Mouse (Mus musculus) kidney, adult 8-10 months (tissue): ENCODE results near the gene Insig1.

Experiments
- DNase-seq, 2 experiments: peaks; one replicate each; pipeline ENCODE4 v3.0.0; 2022

Gene Insig1

DNA sequence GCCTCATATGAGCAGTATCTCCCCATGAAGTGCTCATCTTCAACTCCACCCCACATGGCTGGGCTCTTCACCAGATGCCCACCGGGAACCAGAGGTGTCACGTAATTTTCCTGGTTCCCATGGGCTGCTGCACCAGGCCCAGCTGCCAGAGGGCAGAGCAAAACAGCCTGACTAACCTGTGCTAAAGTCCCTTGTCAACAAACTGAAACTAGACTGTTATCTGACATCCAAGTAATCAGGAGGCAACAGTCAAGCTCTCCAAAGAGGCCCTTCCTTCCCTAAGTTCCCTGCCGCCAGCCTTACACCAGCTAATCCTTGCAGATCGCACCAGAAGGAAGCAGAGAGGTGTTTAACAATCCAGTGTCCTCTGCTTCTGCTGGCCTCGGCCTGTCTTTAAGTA, 4.9 kb upstream of the Insig1 start:
- DNase-seq, result no peak

DNA sequence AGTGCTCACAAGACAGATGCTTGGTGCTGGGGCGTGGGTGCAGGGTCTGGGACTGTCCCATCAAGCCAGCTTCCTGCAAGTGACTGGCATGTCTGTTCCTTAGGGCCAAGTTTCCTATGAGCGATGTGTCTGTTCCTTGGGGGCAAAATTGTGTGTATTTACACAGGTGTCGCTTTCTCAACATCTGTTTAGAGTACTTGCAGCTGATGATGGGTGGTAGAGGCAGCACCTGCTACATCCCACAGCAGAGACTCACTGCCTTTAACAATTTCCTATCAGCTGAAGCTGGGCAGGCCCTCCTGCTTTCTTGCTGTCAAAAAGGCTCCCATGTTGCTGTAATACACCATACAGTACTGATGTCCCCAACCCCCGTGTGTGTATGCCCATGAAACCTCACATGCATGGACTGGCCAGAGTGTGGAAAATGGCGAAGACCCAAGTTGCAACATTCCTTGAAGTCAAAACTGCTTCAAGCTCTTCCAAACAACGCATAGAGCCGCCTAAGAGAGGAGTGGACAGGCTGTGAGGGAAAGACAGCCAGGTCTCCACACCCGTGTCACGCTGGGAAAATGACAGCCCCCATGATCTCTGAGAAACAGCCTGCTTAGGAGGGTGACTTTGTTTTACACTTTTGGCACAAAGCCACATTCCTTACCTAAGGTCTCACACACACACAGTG, 875 bp upstream of the Insig1 start:
- no peak for DNase-seq

DNA sequence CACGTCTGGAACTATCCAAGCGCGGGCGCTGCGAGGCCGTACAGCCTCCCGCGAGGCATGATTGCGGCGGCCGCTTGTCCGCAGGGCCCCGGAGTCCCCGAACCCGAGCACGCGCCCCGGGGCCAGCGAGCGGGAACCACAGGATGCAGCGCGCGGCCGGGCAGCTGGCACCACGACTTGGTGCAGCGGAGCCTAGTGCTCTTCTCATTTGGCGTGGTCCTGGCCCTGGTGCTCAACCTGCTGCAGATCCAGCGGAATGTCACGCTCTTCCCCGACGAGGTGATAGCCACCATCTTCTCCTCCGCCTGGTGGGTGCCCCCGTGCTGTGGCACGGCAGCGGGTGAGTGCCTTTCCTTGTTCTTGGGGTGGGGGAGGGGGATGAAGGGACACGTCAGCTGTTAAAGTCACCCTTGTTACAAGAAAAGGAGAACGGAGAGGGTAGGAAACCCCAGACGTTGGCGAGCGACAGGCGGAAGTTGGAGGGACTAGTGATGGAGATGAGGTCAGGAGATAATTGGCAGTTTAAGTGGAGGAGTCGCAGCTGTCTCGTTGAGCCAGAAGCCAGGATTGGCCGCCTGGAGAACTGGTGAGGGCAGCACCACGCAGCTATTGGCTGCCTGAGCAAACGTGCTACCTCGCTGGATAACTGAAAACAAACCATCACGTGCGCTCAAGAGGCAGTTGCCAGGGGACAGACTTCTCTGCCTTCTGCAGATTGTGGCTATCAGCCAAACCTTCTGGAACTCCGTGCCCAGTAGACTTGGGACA, 477 bp downstream of the Insig1 start:
- DNase-seq, result peak; percentile 91 to 94

DNA sequence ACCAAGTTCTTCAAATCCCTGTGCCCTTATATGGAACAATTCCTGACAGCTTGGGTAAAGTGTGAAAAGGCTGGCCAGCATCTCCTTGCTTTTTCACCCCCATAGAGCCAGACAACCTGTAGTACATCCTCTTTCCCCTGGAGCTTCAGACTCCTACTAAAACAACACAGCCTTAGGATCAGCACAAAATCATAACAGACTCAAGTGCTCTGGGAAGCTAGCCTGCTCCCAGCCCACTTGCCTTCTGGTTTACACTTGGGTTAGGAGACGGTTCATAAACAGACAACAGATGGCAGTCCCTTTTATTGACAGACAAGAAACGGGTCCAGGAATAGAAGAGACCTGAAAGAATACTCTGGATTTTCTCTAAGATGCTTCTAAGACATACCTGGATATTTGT, 8.3 kb downstream of the Insig1 start:
- DNase-seq, result no peak

DNA sequence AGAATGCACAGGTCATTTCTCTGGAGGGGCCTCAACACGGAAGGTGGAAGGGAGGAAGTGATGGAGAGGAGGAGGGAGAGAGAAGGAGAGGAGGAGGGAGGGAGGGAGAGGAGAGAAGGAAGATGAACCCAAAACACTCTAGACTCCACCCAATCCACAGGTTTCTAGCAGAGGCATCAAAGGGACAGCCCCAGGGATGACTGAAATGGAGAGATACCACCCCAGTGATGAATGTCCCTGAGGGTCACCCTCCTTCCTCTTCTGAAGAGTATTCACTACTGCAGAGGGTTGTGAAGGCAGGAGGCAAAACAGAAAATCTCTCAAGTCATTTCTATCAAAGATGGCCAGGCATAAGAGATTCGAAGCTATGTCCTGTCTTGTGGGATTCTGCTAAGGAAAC, 10.0 kb downstream of the Insig1 start:
- DNase-seq, result no peak

DNA sequence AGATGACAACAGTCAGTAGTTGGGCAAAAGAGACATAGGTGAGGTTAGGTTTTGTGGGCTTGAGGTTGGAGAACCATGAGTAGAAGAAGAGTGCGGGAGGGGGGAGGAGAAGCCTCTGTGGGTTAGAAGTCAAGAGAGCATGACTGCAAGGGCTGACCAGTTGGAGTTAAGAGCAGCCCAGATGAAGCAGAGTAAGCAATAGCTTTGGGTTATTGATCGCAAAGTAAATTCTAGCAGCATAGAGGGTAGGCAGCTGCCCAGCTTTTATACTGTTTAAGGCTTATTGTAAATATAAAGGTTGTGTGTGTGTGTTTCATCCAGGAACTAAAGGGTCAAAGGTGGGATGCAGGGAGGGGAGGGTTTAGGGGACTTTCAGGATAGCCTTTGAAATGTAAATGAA, 10.7 kb downstream of the Insig1 start:
- no peak for DNase-seq

DNA sequence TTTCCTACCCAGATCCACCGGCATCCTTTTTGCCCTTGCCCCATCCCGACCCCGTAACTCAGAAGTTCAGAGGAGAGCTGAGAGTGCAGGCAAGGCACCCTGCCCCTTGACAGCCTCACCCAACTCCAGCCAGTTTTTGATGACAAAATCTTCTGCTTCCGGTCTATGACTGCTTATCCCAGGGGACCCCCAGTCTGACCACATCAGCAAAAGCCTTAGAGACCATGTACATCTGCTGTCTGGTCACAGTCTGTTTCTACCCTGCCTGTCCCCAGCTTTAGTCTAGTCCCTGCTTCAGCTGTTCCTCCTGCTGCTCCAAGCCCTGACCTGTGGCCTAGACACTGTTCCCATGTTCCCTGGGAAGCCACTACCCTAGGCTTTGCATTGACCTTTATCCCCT, 11.1 kb downstream of the Insig1 start:
- no peak for DNase-seq

DNA sequence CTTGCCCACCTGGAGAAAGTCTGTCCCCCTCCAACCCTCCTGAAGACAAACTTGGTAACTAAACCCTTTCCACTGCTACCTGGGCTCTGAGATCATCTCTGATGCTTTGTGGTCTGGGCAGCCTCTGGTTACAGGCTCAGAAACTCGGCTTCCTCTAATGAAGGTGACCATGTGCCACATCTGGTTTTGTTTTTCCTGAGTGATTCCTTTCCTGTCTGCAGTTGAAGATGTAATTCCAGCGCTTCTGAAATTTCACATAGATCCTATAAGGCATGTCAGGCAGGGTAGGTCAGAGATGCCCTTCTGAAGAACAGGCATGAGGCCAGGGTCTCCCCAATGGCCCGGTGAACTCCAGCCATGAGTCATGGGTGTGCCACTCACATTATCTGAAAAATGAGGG, 11.6 kb downstream of the Insig1 start:
- no peak for DNase-seq

DNA sequence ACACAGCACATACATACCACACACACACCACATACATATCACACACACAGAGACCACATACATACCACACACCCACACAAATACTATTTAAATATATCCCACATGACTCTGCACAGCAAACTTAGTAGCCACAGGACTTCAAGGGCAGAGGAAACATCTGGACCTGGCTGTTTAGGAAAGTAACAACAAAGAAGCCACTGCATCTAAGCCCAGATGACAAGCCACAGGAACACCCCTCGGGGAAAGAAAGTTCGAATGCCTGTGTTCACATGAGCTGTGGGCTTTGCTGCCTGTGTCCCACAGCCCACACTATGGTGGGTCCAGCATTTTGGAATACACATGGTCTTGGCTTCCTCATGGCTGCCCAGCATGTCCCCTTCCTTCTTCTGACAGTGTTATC, 13.6 kb downstream of the Insig1 start:
- DNase-seq, result no peak

DNA sequence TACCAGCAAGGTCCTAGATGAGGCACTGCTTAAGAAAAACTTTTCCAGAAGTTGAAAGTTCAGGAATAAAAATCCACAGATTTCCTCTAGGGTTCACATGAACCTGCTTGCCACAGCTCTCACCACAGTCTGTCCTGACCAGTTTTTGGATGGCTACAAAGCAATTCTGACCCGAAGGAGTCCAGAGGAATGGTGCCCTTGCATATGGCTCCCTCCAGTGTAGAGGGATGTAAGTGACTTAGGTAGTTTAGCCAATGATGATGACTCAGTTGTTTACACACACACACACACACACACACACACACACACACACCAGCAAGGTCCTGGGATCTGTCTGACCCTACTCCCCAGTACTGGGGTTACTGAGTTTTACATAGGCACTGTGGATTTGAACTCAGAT, 19.4 kb downstream of the Insig1 start:
- no peak for DNase-seq

DNA sequence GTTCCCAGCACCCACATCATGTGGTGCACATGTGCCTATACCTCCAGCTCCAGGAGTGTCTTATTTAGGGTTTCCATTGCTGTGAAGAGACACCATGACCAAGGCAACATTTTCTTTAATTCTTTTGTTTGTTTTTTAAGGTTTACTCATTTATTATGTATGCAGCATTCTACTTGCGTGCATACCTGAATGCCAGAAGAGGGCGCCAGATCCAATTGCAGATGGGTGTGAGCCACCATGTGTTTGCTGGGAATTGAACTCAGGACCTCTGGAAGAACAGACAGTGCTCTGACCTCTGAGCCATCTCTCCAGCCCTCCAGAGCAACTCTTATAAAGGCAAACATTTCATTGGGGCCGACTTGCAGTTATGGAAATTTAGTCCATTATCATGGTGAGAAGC, 21.2 kb downstream of the Insig1 start:
- DNase-seq, result no peak

DNA sequence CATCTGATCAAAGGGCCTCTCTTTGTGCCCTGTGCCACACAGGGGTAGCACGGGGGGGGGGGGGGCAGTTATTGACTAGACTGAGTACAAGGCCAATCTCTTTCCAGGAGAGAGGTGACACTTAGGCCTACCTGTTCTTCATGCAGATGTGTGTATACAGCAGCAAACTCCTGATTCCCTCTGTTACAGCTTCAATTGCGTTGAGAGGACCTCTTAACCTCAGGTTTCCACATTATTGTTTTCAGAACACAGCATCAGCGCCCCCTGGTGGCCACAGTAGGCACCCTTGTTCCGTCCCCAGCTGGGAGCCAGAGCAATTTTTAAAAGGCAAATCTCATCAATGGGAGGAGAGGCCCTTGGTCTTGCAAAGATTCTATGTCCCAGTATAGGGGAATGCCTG, 22.7 kb downstream of the Insig1 start:
- DNase-seq, result peak; percentile 39 to 82

DNA sequence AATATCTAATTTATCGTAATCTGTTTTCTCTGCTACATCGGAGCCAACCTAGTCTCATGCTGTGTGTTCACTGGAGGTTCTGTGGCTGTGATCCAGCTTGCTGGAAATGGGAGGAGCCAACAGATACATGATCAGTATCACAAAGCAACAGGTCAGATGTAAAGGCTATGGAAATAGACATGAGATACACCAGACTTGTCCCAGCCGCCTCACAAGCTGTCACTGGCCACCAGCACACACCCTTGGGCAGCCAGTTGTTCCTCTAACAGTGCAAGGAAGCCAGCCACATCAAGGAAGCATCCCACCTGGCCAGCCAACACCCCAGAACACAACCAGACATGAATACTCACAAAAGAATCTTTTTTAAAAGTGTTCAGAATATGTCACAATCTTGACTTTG, 23.2 kb downstream of the Insig1 start:
- no peak for DNase-seq

DNA sequence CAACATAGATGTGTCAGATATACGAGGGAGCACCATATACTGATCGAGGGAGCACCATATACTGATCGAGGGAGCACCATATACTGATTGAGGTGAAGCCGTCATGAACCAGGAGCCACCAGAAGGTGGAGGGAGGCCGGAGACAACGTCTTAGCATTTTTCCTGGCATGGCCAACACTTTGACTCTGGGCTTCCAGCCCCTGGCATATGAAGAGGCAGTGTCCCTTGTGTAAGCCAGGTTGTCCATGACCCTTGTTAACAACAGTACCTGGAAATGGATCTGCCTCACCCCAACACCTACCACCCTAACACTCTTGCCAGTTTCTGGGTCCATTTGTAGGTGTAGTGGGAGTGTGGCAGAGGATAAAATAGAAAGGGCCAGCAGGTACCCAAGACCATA, 23.7 kb downstream of the Insig1 start:
- DNase-seq, result no peak

DNA sequence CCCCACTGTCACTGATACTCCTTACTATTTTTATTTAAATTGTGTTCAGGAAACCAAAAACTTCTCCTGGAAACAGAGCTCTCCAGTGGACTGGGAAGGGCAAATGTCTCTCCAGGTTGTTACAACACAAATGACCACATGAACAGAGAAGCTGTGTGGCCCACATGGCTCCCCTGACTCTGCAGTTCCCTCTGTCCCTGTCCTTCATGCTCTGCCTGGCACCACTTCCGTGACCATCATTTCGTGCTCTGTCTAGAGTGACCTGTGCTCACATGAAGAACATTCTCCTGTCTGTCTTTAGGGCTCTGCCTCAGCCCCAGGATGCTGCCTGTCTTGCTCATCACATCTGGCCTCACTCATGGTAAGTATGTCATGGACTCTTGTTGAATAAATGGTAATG, 24.5 kb downstream of the Insig1 start:
- no peak for DNase-seq

DNA sequence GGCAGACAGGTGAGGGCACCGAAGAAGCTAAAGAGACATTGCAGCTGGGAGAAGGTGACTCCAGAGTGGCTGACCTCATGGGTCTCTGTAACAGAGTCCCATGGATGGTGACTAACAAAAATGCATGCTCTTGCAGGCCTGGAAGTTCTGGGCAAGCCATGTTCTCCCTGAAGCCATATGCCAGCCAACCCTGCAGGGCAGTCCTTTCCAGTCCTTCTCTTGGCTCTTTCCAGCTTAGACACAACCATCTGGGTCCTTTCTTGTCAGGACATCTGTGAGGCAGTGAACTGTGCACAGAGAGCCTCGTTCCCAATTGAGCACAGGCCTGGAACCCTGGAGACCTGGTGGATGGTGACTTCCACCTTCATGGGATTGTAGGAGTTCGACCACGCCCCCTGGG, 35.8 kb downstream of the Insig1 start:
- DNase-seq, result no peak

DNA sequence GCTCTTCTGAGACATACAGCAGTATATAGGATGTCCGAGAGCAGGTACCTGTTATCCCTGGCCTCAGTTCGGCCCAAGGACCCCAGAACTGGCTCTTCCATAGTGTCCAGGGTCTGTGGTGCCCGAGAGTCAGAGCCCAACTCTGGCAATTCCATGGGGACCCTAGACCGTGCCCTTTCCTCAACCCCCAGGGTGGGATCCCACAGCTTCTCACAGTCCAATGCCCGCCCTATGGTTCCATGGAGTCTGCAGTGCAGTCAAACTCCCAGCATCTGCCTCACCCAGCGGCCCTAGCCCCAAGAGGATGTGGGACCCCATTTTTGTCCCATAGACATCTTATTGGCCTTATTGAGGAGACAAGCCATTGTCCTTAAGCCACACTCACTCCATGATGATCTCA, 36.8 kb downstream of the Insig1 start:
- DNase-seq, result no peak

DNA sequence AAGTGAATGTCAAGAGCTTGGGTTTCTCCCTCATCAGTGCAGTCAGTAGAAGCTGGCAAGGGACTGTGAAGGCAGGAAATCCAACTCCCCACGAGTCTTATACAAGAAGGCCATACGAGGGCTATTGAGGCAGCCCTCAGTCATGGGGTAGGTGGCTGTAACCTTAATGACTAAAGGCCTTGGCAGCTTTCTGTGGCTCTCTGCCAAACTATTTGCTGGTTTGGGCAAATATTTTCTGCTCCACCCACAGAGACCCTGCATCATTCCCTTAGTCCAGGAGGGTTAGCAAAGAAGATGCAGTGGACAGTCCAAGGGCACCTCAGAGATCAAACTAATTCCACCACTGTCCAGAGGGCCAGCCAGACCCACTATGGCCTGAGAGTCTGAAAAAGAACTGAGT, 39.7 kb downstream of the Insig1 start:
- DNase-seq, result no peak

DNA sequence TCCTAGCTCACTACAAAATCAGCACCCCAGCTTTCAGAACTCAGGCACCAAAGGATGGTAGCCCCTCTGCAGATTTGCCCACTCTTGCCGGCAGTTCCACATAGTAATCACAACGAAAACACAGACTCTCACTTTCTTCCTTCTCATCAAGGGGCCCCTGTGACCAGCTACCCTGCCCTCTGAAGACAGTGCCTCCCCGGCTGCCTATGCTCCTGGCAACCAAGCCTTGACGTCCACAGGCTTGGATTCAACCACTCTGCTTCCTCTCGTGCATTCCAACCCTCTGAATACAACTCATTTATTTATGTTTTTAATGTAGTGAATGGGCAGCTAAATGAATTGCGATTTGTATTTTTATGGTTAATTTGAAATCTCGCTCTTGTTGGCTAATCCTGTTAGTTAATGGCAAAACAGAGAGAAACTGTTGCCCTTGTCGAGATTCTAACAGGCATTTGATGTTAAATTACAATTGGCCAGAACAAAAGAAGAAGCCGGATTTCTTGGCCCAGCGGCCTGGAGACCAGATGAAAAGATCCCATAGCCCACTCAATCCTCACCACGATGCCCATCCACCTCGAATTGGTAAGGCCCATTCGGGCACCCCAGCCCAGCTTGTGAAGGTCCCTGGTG, 46.2 kb downstream of the Insig1 start:
- no peak for DNase-seq

DNA sequence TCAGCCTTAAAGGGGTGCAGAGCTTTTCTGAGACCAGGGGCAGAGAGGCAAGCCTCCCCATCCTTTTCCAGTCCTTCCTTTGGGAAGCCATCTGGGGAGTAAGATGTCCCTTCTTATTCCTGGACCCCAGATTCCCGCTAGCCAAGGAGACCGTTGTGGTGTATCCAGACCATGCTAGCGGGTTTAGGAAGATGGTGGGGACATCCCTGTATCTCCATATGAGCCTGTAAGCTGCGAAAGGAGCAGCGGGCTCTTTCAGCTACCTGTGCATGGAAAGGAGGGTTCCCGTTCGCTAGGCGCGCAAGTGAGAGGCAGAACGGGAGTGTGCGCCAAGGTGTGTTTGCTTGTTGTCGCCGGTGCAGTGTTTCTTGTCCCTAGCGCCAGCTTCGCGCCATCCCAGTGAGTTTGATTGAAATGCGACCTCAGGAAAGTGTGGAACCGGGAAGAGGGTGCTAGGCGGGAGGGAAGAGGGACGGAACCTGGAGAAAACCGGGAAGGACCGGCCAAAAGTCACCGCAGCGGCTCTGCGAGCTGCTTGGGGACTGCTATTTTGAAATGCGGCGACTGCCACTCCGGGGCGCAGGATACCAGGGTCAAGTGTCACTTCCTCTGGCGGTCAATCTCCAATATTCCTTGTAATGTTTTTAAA, 46.8 kb downstream of the Insig1 start:
- peak; percentile 35 to 47 for DNase-seq

DNA sequence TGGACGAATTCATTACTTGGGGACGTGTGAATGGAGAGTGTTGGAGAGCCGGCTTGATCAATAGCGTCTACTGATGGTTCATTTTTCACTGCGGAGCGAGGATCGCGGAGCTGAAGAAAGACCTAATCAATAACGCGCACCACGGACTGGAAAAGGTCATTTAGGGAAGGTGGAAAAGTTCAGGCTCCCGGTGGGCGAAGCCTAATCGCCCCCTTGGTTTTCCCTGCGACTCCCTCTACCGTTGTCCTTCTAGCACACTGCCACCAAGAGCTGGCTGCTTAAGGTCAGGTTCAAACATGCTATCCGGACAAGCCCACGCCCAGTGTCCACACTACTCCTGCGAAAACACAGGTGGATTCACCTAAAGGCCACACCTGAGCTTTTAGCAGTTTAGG, 47.4 kb downstream of the Insig1 start:
- no peak for DNase-seq

DNA sequence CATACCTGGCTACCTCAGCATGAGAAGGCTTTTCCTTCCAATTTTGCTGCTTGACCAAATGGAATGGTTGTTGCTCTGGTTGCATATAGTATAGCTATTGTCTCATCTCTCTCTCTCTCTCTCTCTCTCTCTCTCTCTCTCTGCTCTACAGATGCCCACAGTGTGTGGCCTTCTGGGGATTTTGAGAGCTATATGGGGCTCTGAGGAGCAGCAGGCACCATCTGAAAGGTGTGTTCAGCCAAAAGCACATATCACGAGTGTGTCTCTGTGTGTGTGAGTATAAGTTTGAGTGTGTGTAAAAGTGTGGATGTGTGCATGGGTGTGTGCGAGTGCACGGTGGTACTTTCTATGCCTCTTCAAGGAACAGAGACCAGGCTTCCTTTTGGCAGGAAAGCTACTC, 48.4 kb downstream of the Insig1 start:
- no peak for DNase-seq

DNA sequence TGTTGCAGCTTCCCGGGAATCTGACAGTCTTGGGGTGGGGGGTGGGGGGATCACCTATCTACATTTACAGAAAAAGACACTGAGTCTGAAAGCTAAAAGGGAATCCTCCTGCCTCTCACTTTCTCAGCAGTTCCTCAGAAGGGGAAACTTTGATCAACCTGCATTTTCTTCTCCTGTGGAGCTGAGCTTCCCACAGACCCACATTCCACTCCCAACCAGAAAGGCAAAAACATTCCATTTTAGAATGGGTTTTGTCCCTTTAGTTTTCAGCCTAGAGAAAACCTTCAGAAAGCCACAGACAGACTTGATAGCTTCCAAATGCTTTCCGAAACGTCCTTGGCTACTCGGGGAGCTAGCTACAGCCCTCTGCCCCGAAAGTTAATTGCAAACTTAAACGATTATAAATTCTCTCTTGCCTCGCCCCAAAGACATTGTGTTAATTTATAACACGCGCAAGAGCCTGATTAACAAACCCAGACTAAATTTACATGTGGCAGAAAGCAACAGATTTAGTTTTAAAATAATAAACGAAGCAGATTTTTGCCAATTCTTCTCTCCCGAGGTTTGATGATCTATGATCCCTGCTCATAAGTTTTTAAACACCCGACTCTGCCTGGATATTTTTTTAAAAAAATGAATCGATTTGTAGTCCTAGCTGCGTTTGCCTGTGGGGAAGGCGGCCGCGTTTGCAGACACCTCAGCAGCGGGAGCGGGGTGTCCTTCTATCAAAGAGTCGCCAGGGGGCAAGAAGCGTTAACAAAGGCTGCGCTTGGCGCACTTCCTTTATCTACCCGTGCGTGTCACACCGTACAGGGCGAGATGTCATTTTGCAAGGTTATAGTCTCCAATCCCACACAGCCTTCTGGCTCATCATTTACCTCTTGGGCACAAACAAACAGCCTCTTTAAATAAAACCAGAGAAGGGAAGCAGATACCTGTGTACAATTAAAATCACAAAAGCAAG, 51.6 kb downstream of the Insig1 start:
- DNase-seq, result peak; percentile 48 to 56
